Mouse (Mus musculus) intestine, embryonic 15.5 days (tissue): Measurements from ENCODE around the gene Gm16253. TPM values are rescaled to one million over a fixed set of nuclear protein-coding genes. Genes with fewer than 3 reads are reported as not detected.

Experiments used
- ATAC-seq: fragments of 200-750 bp; cut with Nextera tagmentation; 2 replicates; pipeline ENCODE4 v1.8.0; 2017; ENCODE audit warnings: moderate TSS enrichment, moderate library complexity
- H3K27ac ChIP-seq: fragments of 300-500 bp; sonication (generic); 2 replicates; pipeline ENCODE4 v1.5.1; 2015; ENCODE audit warnings: mild to moderate bottlenecking, inconsistent platforms
- H3K27me3 ChIP-seq: fragments of 300-500 bp; sonication (generic); replicated peaks from 2 replicates; pipeline ENCODE4 v1.6.1; 2015; ENCODE audit warnings: inconsistent platforms
- H3K36me3 ChIP-seq: fragments of 300-500 bp; sonication (generic); 2 replicates; pipeline ENCODE4 v1.6.1; 2015; ENCODE audit warnings: inconsistent platforms
- H3K4me1 ChIP-seq: fragments of 300-500 bp; sonication (generic); replicated peaks from 2 replicates; pipeline ENCODE4 v1.6.1; 2015; ENCODE audit warnings: inconsistent platforms
- H3K4me2 ChIP-seq: fragments of 300-500 bp; sonication (generic); replicated peaks from 2 replicates; pipeline ENCODE4 v1.6.1; 2015; ENCODE audit warnings: mild to moderate bottlenecking, inconsistent platforms
- H3K4me3 ChIP-seq: fragments of 300-500 bp; sonication (generic); replicated peaks from 2 replicates; pipeline ENCODE4 v1.5.1; 2015; ENCODE audit warnings: inconsistent platforms
- H3K9ac ChIP-seq: fragments of 300-500 bp; sonication (generic); 2 replicates; pipeline ENCODE4 v1.6.1; 2015; ENCODE audit warnings: inconsistent platforms
- H3K9me3 ChIP-seq: fragments of 300-500 bp; sonication (generic); 2 replicates; pipeline ENCODE4 v1.6.1; 2016; ENCODE audit warnings: inconsistent platforms
- WGBS: fragments of 180-500 bp; shearing (Covaris S2); methylation state at CpG from one replicate; pipeline ENCODE4 v1.1.7; 2015; 5-methylcytosine and 5-hydroxymethylcytosine counted together
- polyA plus RNA-seq: library from polyadenylated mRNA; unstranded; fragments of >200 nt; fragmentation: Nextera tagmentation; extraction: Ambion mirVana; gene quantifications from 2 replicates; pipeline ENCODE4 v1.2.1, GENCODE M21; 2015

Gene Gm16253
- polyA plus RNA-seq, 1 experiment from 2014 or later = 0.67 TPM

- Histone ChIP-seq H3K9ac (no peak overlapping the region), H3K4me3 (no peak overlapping the region), H3K4me1 (peaks cover 10% of the 10 kb centered on the region; the same call in 1 of the 2 replicates), H3K27me3 (no peaks in the 10 kb centered on the region), H3K9me3 (no peaks in the 10 kb centered on the region), H3K27ac (no peak overlapping the region), H3K36me3 (no peaks in the 10 kb centered on the region), H3K4me2 (no peak overlapping the region)
- no peak for ATAC-seq
- WGBS = 78% methylated on average over 7 of the region's 7 CpGs
Measured at GRCm38 (mm10) chr3:96548824-96549223, 28.0 kb upstream of the Gm16253 start.

GRCm38 (mm10) chr3:96549346-96549745, 27.4 kb upstream of the Gm16253 start:
- Histone ChIP-seq H3K4me2 (no peak overlapping the region), H3K4me1 (peaks cover 13% of the 10 kb centered on the region; the same call in 1 of the 2 replicates), H3K4me3 (no peak overlapping the region), H3K9me3 (no peaks in the 10 kb centered on the region), H3K36me3 (no peaks in the 10 kb centered on the region), H3K9ac (no peak overlapping the region), H3K27me3 (no peaks in the 10 kb centered on the region), H3K27ac (no peak overlapping the region)
- 76% methylated on average over 5 of the region's 5 CpGs for WGBS
- ATAC-seq = no peak

GRCm38 (mm10) chr3:96551203-96551602, 25.6 kb upstream of the Gm16253 start:
- Histone ChIP-seq H3K4me2 (no peak overlapping the region), H3K4me1 (peaks cover 26% of the 10 kb centered on the region), H3K9me3 (no peaks in the 10 kb centered on the region), H3K27me3 (no peaks in the 10 kb centered on the region), H3K27ac (no peak overlapping the region), H3K4me3 (no peak overlapping the region), H3K36me3 (no peaks in the 10 kb centered on the region), H3K9ac (no peak overlapping the region)
- WGBS = 9% methylated on average over 8 of the region's 8 CpGs
- no peak for ATAC-seq

- Histone ChIP-seq H3K9me3 (no peaks in the 10 kb centered on the region), H3K9ac (no peak overlapping the region), H3K4me1 (peaks cover 27% of the 10 kb centered on the region), H3K27me3 (no peaks in the 10 kb centered on the region), H3K36me3 (no peaks in the 10 kb centered on the region), H3K4me2 (no peak overlapping the region), H3K4me3 (no peak overlapping the region), H3K27ac (no peak overlapping the region)
- 52% methylated on average over 7 of the region's 7 CpGs for WGBS
- ATAC-seq = no peak
Measured at GRCm38 (mm10) chr3:96551890-96552289, 24.9 kb upstream of the Gm16253 start.

- Histone ChIP-seq H3K9me3 (no peaks in the 10 kb centered on the region), H3K27me3 (no peaks in the 10 kb centered on the region), H3K36me3 (no peaks in the 10 kb centered on the region), H3K4me1 (peaks cover 27% of the 10 kb centered on the region), H3K4me2 (no peak overlapping the region), H3K27ac (no peak overlapping the region), H3K4me3 (no peak overlapping the region), H3K9ac (no peak overlapping the region)
- 60% methylated on average over 6 of the region's 6 CpGs for WGBS
- ATAC-seq = no peak
Measured at GRCm38 (mm10) chr3:96553601-96554000, 23.2 kb upstream of the Gm16253 start.

GRCm38 (mm10) chr3:96554251-96554650, 22.5 kb upstream of the Gm16253 start:
- Histone ChIP-seq H3K27ac (no peak overlapping the region), H3K4me3 (no peak overlapping the region), H3K36me3 (no peaks in the 10 kb centered on the region), H3K9me3 (no peaks in the 10 kb centered on the region), H3K4me2 (no peak overlapping the region), H3K9ac (no peak overlapping the region), H3K4me1 (peaks cover 27% of the 10 kb centered on the region), H3K27me3 (no peaks in the 10 kb centered on the region)
- ATAC-seq = no peak
- 78% methylated on average over 6 of the region's 6 CpGs for whole genome bisulfite sequencing

- H3K27me3 ChIP-seq = no peaks in the 10 kb centered on the region
- H3K36me3 ChIP-seq = no peaks in the 10 kb centered on the region
- no peak overlapping the region for H3K4me3 ChIP-seq
- H3K27ac ChIP-seq = peak overlapping the region; percentile 78
- 23% methylated on average over 12 of the region's 12 CpGs for WGBS
- peak; percentile 13; the same call in 1 of the 2 replicates for ATAC-seq
- H3K4me2 ChIP-seq = 0 out of 2 replicates have a peak overlapping the region, but pooled peaks have one; percentile 10
- no peak overlapping the region for H3K9ac ChIP-seq
- no peaks in the 10 kb centered on the region for H3K9me3 ChIP-seq
- H3K4me1 ChIP-seq = peaks cover 34% of the 10 kb centered on the region
Measured at GRCm38 (mm10) chr3:96555041-96555596, 21.7 kb upstream of the Gm16253 start.

GRCm38 (mm10) chr3:96555999-96556614, 20.7 kb upstream of the Gm16253 start:
- ATAC-seq = no peak
- no peak overlapping the region for H3K9ac ChIP-seq
- peak overlapping the region; percentile 83 for H3K4me2 ChIP-seq
- H3K9me3 ChIP-seq = no peaks in the 10 kb centered on the region
- H3K4me1 ChIP-seq = peaks cover 43% of the 10 kb centered on the region
- peak overlapping the region; percentile 95 for H3K27ac ChIP-seq
- WGBS = 66% methylated on average over 15 of the region's 15 CpGs
- peaks cover 5% of the 10 kb centered on the region; the same call in 1 of the 2 replicates for H3K36me3 ChIP-seq
- H3K4me3 ChIP-seq = peak overlapping the region; percentile 62; the same call in 1 of the 2 replicates
- no peaks in the 10 kb centered on the region for H3K27me3 ChIP-seq

- Histone ChIP-seq H3K9me3 (no peaks in the 10 kb centered on the region), H3K9ac (peak overlapping the region; percentile 54), H3K27ac (peak overlapping the region; percentile 95), H3K36me3 (peaks cover 9% of the 10 kb centered on the region; the same call in 1 of the 2 replicates), H3K27me3 (no peaks in the 10 kb centered on the region), H3K4me2 (peak overlapping the region; percentile 83), H3K4me1 (peaks cover 44% of the 10 kb centered on the region), H3K4me3 (peak overlapping the region; percentile 62)
- no peak; the same call in 1 of the 2 replicates for ATAC-seq
- WGBS = 2% methylated on average over 22 of the region's 22 CpGs
Measured at GRCm38 (mm10) chr3:96556651-96557635, 19.8 kb upstream of the Gm16253 start.

- H3K4me1 ChIP-seq = peaks cover 45% of the 10 kb centered on the region
Measured at GRCm38 (mm10) chr3:96557694-96558093, 19.1 kb upstream of the Gm16253 start, which contains the start of gene Txnip. Gene Txnip, plus strand, starts transcription at chr3:96557957.

GRCm38 (mm10) chr3:96558159-96558558, 18.6 kb upstream of the Gm16253 start:
- H3K4me1 ChIP-seq = peaks cover 45% of the 10 kb centered on the region
- WGBS = 0% methylated on average over 17 of the region's 17 CpGs
- no peaks in the 10 kb centered on the region for H3K9me3 ChIP-seq
- H3K4me3 ChIP-seq = peak overlapping the region; percentile 62
- peak; percentile 22 for ATAC-seq
- peaks cover 9% of the 10 kb centered on the region; the same call in 1 of the 2 replicates for H3K36me3 ChIP-seq
- peak overlapping the region; percentile 76 for H3K9ac ChIP-seq
- peak overlapping the region; percentile 92 for H3K27ac ChIP-seq
- peak overlapping the region; percentile 71 for H3K4me2 ChIP-seq
- H3K27me3 ChIP-seq = no peaks in the 10 kb centered on the region

More at GRCm38 (mm10) chr3:96557694-96558093, 19.1 kb upstream of the Gm16253 start, which contains the start of gene Txnip:
- no peaks in the 10 kb centered on the region for H3K27me3 ChIP-seq
- WGBS = under 1% methylated on average over 26 of the region's 26 CpGs
- ATAC-seq = peak; percentile 98
- peak within 1 kb of the TSS; percentile 83 for H3K4me2 ChIP-seq
- no peaks in the 10 kb centered on the region for H3K9me3 ChIP-seq
- H3K27ac ChIP-seq = peak within 1 kb of the TSS; percentile 95
- H3K36me3 ChIP-seq = peaks cover 9% of the 10 kb centered on the region; the same call in 1 of the 2 replicates
- peak within 1 kb of the TSS; percentile 62 for H3K4me3 ChIP-seq
- H3K9ac ChIP-seq = peak within 1 kb of the TSS; percentile 76
